Mouse (Mus musculus): ENCODE measurements around the gene Nox1. TPM values are rescaled to one million over a fixed set of nuclear protein-coding genes. Genes with fewer than 3 reads are reported as not detected.

Nox1 gene
- polyA plus RNA-seq, 1 experiment from 2014 or later = not detected

DNA sequence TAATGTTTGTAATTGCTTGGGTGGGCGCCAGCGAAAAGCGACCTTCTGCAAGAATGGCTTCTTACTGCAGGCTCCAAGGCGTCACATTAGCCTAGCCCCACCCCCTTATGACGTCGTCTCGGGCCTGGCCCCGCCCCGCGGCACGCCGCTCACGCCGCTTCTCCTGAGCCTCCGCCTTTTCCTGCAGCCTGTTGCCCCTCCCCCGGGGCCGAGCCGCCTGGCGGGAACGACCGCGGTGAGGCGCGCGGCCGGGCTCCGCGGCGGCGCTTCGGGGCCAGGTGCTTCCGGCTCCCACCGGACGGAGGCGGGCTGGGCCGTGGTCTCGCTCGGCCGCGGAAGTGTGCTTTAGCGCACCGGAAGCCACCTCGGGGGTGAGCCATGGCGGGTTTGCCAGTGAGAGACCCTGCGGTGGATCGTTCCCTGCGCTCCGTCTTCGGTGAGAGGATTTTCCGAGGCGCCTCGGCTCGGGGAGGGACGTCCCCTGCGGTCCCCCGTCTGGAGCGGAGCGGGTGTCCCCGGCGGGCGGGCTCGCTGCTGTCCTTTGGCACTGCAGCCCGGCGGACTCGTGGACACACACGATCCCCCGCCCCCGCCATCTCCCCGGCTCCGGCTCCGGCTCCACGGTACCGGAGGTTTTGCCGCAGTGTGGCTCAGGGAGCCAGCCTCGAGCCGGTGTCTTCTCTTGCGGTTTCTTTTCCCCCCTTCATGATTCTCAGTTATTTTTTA lies 162.6 kb downstream of the Nox1 start, which contains the start of gene Cstf2:
Cstf2 (plus strand) TSS at position 201 of the 726 bp plus-strand sequence.
- peak within 1 kb of the TSS; percentile 44 for H3K4me3 ChIP-seq (ENCODE audit: inconsistent target)
- WGBS (ENCODE audit: missing documents) = 36% methylated on average over 31 of the region's 77 CpGs
- H3K36me3 ChIP-seq (ENCODE audit: inconsistent target) = no peaks in the 10 kb centered on the region
- no peak within 1 kb of the TSS for H3K27ac ChIP-seq
- no peaks in the 10 kb centered on the region for H3K79me2 ChIP-seq (ENCODE audit: inconsistent target)

DNA sequence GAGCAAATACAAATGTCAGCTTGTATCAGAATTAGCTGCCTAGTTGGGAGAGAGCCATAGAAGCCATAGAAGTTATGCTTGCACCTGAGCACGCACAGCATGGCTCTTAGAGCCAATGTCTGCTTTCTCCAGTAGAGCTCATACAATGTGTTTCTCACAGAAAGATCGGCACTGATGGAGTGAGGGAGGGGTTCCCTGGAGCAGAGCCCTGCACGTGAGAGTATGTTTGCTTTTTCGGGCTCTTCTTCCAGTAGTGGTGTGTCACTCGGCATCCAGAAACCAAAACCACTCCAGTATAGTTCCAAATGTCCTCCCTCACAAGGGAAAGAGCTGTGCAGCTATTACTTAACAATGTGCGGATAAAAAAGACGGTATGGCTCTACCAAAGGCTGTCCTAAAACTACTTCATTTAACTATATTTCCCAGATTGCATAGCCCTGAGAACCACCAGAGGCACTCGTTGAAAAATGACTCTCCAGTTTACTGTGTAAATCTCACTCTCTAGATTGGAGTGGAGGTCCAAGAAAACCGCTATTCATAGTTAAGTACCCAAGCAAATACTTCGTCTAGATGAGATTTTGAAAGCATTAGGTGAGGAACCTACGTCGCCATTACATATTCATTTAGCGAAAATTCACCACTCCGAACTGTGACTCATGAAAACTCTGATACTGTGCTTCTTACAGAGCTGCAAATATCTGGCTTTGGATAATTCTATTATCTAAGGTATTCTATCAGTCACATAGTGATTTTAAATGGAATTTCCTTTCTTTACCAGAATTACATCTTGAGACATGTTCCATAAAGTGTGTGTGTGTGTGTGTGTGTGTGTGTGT lies 163.5 kb downstream of the Nox1 start:
- H3K4me3 ChIP-seq (ENCODE audit: inconsistent target) = no peak overlapping the region
- 78% methylated on average over 14 of the region's 14 CpGs for WGBS (ENCODE audit: missing documents)
- H3K36me3 ChIP-seq (ENCODE audit: inconsistent target) = no peaks in the 10 kb centered on the region
- H3K27ac ChIP-seq = no peak overlapping the region
- H3K79me2 ChIP-seq (ENCODE audit: inconsistent target) = no peaks in the 10 kb centered on the region

DNA sequence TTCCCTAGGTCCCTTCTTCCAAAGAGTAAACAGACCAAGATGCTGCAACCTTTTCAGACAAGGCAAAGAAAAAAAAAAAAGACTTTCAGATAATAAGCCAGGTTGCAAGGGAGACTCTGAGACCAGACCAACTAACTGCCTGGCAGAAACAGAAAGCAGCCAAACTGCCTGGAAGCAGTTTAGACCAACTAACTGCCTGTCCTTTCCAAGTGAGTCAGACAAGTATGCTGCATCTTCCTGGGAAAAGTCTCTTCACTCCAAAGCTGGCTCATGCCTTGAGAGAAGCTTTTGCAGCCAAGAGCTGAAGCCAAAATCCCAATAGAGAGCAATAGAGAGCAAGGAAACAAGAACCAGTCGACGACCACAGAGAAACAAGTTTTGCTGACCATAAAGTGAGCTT lies 164.9 kb downstream of the Nox1 start:
- Histone ChIP-seq H3K4me3 (ENCODE audit: inconsistent target) (no peak overlapping the region), H3K27ac (no peak overlapping the region), H3K79me2 (ENCODE audit: inconsistent target) (no peaks in the 10 kb centered on the region), H3K36me3 (ENCODE audit: inconsistent target) (no peaks in the 10 kb centered on the region)
- WGBS (ENCODE audit: missing documents) = 75% methylated on average over 2 of the region's 2 CpGs

DNA sequence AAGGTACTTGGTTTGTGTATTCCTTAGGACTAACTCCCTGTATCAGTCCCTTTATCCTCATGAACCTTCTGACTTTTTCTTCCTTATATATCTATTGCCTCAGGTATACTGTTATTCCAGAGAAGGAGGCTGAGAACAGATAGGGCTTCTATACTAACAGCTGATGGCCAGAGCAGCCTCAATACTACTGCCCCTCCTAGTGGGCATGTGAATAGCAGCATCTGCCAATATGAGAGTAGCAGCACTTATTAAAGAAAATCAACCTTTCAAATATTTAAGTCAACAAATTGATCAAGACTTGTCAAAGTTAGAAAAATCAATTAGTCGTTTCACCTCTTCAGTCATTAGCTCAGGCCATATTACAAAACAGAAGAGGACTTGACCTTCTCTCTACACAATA lies 172.8 kb downstream of the Nox1 start:
- Histone ChIP-seq H3K79me2 (ENCODE audit: inconsistent target) (no peaks in the 10 kb centered on the region), H3K36me3 (ENCODE audit: inconsistent target) (no peaks in the 10 kb centered on the region), H3K4me3 (ENCODE audit: inconsistent target) (no peak overlapping the region), H3K27ac (no peak overlapping the region)
- 94% methylated on average over 1 of the region's 1 CpGs for WGBS (ENCODE audit: missing documents)

Other genes with a start within 250 kb of the Nox1 start
- 0.09 TPM in 1 of 3 replicates, not detected in the others for gene Sytl4, start 240.1 kb downstream of the Nox1 start, polyA plus RNA-seq (2018)
- gene Cstf2, start 162.8 kb downstream of the Nox1 start, polyA plus RNA-seq (2018) = 7.9 to 19.7 TPM (median 15.5 TPM) in 3 replicates
- 0.12 to 0.67 TPM (median 0.30 TPM) in 3 replicates for gene Xkrx, start 59.9 kb downstream of the Nox1 start, polyA plus RNA-seq (2018)
- gene Arl13a, start 34.5 kb downstream of the Nox1 start, polyA plus RNA-seq (2018) = not detected in 3 replicates
- 13.8 to 16.4 TPM (median 14.4 TPM) in 3 replicates for gene Trmt2b, start 55.0 kb upstream of the Nox1 start, polyA plus RNA-seq (2018)
- gene Tmem35a, start 73.3 kb upstream of the Nox1 start, polyA plus RNA-seq (2018) = not detected in 3 replicates
- gene Cenpi, start 86.1 kb upstream of the Nox1 start, polyA plus RNA-seq (2018) = 0.97 to 5.5 TPM (median 4.3 TPM) in 3 replicates
- gene Drp2, start 182.6 kb upstream of the Nox1 start, polyA plus RNA-seq (2018) = 0.04 to 0.10 TPM in 2 of 3 replicates, not detected in the other